Mouse (Mus musculus) midbrain, postnatal 0 days (tissue): ENCODE measurements at regions not wholly inside any gene's neighbourhood (a gene's known extent, or its start where the extent isn't known, plus 50 kb on each side); places are given as distances from the start of the nearest gene placed in this dataset.

Source experiments
- ATAC-seq: fragments of 200-750 bp; cut with Nextera tagmentation; 2 replicates; pipeline ENCODE4 v1.8.0; 2017; ENCODE audit warnings: moderate number of reproducible peaks, mild to moderate bottlenecking, moderate TSS enrichment, moderate library complexity; ENCODE audit not compliant: low FRiP score
- DNase-seq: peaks from one replicate; pipeline ENCODE4 v3.0.0-alpha.2; 2015; ENCODE audit warnings: low spot score
- H3K27ac ChIP-seq: fragments of 300-500 bp; sonication (generic); 2 replicates; pipeline ENCODE4 v1.5.1; 2014; ENCODE audit warnings: low read depth, mild to moderate bottlenecking, low read length, mixed read lengths
- H3K27me3 ChIP-seq: fragments of 300-500 bp; sonication (generic); 2 replicates; pipeline ENCODE4 v1.6.1; 2014; ENCODE audit warnings: low read length, control low read depth, mixed read lengths; ENCODE audit not compliant: insufficient read depth
- H3K36me3 ChIP-seq: fragments of 300-500 bp; sonication (generic); 2 replicates; pipeline ENCODE4 v1.6.1; 2014; ENCODE audit warnings: low read length, control low read depth, mixed read lengths; ENCODE audit not compliant: insufficient read depth
- H3K4me1 ChIP-seq: fragments of 300-500 bp; sonication (generic); 2 replicates; pipeline ENCODE4 v1.6.1; 2014; ENCODE audit warnings: mild to moderate bottlenecking, control low read depth, antibody characterized with exemption, low read length, mixed read lengths; ENCODE audit not compliant: insufficient read depth
- H3K4me2 ChIP-seq: fragments of 300-500 bp; sonication (generic); 2 replicates; pipeline ENCODE4 v1.6.1; 2014; ENCODE audit warnings: low read depth, mild to moderate bottlenecking, low read length, mixed read lengths; ENCODE audit not compliant: poor library complexity, severe bottlenecking
- H3K4me3 ChIP-seq: fragments of 300-500 bp; sonication (generic); 2 replicates; pipeline ENCODE4 v1.5.1; 2014; ENCODE audit warnings: low read depth, mild to moderate bottlenecking, low read length, moderate library complexity
- H3K9ac ChIP-seq: fragments of 300-500 bp; sonication (generic); replicated peaks from 2 replicates; pipeline ENCODE4 v1.6.1; 2014; ENCODE audit warnings: mild to moderate bottlenecking, low read length, moderate library complexity, mixed read lengths; ENCODE audit not compliant: poor library complexity, severe bottlenecking
- H3K9me3 ChIP-seq: fragments of 300-500 bp; sonication (generic); 2 replicates; pipeline ENCODE4 v1.6.1; 2016; ENCODE audit warnings: low read length, control low read depth
- CTCF ChIP-seq: IDR thresholded peaks from 2 replicates; pipeline ENCODE4 v1.5.1; 2016; ENCODE audit warnings: antibody characterized with exemption, mild to moderate bottlenecking
- WGBS: fragments of 180-500 bp; shearing (Covaris S2); extraction: QIAGEN DNeasy Blood & Tissue Kit; methylation state at CpG from one replicate; pipeline ENCODE4 v1.1.7; 2014; 5-methylcytosine and 5-hydroxymethylcytosine counted together

- Histone ChIP-seq H3K4me3 (no peak overlapping the region), H3K36me3 (no peaks in the 10 kb centered on the region), H3K27me3 (no peaks in the 10 kb centered on the region), H3K9ac (no peak overlapping the region), H3K9me3 (peaks cover 5% of the 10 kb centered on the region), H3K4me2 (no peak overlapping the region), H3K27ac (no peak overlapping the region), H3K4me1 (no peaks in the 10 kb centered on the region)
- 92% methylated on average over 2 of the region's 2 CpGs for WGBS
- no peak for TF ChIP-seq CTCF
- ATAC-seq (no peak), DNase-seq (no peak)
These were observed 421.2 kb upstream of the Tbl1xr1 start for GRCm38 (mm10) chr3:21655301-21655700.

DNA sequence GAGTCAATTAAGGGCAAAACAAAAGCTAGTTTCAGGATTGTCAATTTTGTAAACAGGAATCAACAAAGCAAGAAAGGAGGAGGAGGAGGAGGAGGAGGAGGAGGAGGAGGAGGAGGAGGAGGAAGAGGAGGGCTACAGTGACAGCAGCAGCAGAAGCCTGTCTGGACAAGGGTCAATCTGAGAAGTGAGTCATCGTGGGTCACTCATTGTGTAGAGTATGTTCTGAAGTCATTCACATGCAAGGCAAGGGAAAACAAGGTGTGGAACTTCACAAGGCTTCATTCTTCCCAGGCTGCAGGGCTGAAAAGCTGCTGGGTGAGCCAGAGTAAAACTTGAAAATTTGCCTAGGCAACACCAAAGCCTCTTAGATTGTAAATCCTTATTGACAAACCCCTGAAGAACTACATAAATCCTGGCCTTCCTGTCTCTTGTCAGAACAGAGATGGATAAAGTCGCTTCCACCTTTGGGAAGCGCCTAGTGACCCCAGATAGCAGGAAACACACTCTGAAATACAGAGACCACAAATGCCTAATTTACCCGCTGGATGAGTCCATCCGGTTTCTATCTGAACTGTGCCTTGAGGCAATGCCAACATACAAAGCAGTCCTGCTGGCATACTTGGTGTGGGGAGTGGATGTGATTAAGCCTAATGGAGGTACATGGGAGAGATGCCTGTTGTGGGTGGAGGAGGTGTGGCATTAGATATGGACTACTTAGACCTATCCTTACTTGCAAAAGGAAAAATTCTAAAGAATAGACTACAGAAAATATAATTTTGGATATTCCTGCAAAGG, 408.9 kb upstream of the Tbl1xr1 start:
- Histone ChIP-seq H3K4me2 (no peak overlapping the region), H3K27me3 (no peaks in the 10 kb centered on the region), H3K4me1 (no peaks in the 10 kb centered on the region), H3K9ac (no peak overlapping the region), H3K4me3 (no peak overlapping the region), H3K36me3 (no peaks in the 10 kb centered on the region), H3K9me3 (no peaks in the 10 kb centered on the region), H3K27ac (no peak overlapping the region)
- no peak for TF ChIP-seq CTCF
- 45% methylated on average over 5 of the region's 5 CpGs for WGBS
- ATAC-seq (no peak), DNase-seq (peak; percentile 17)

- H3K27me3 ChIP-seq: no peaks in the 10 kb centered on the region
- no peak overlapping the region for H3K27ac ChIP-seq
- WGBS: 59% methylated on average over 2 of the region's 2 CpGs
- H3K36me3 ChIP-seq: no peaks in the 10 kb centered on the region
- H3K4me3 ChIP-seq: no peak overlapping the region
- H3K9ac ChIP-seq: no peak overlapping the region
- DNase-seq (peak; percentile 48), ATAC-seq (no peak)
- TF ChIP-seq CTCF: no peak
- H3K9me3 ChIP-seq: no peaks in the 10 kb centered on the region
- H3K4me2 ChIP-seq: no peak overlapping the region
- no peaks in the 10 kb centered on the region for H3K4me1 ChIP-seq
These were observed 404.6 kb upstream of the Tbl1xr1 start for GRCm38 (mm10) chr3:21671885-21672284.

GRCm38 (mm10) chr3:21672492-21672891, 404.0 kb upstream of the Tbl1xr1 start:
- peak; percentile 56 for ATAC-seq
- no peak for TF ChIP-seq CTCF
- Histone ChIP-seq H3K27me3 (no peaks in the 10 kb centered on the region), H3K4me1 (no peaks in the 10 kb centered on the region), H3K36me3 (no peaks in the 10 kb centered on the region), H3K4me3 (no peak overlapping the region), H3K9ac (no peak overlapping the region), H3K27ac (no peak overlapping the region), H3K4me2 (no peak overlapping the region), H3K9me3 (no peaks in the 10 kb centered on the region)
- peak; percentile 82 for DNase-seq
- 30% methylated on average over 2 of the region's 2 CpGs for WGBS

GRCm38 (mm10) chr3:21673466-21673865, 403.0 kb upstream of the Tbl1xr1 start:
- H3K9me3 ChIP-seq: no peaks in the 10 kb centered on the region
- no peaks in the 10 kb centered on the region for H3K36me3 ChIP-seq
- H3K4me3 ChIP-seq: no peak overlapping the region
- H3K27me3 ChIP-seq: no peaks in the 10 kb centered on the region
- WGBS: 98% methylated on average over 2 of the region's 2 CpGs
- DNase-seq: no peak
- H3K27ac ChIP-seq: no peak overlapping the region
- no peak for ATAC-seq
- no peak overlapping the region for H3K4me2 ChIP-seq
- H3K4me1 ChIP-seq: no peaks in the 10 kb centered on the region
- no peak for TF ChIP-seq CTCF
- no peak overlapping the region for H3K9ac ChIP-seq

DNA sequence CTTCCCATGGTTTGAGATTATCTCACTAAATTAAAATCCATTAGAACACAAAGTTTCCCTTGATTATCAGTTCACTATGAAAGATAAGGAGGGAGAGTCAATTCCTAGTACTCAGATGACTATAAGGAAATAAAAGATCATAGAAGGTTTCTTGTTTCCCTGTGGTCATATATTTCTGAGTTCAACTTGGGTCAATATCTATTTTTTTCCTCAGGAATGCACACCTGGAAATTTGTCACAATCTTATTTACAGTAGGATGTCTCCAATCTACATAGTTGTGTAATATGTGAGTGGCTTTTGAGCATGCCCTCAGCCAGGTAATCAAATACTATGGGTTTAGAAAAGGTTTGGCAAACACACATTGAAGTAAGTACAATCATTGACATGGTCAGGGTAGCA, 398.2 kb upstream of the Tbl1xr1 start:
- no peak overlapping the region for H3K4me2 ChIP-seq
- TF ChIP-seq CTCF: no peak
- H3K36me3 ChIP-seq: no peaks in the 10 kb centered on the region
- no peaks in the 10 kb centered on the region for H3K27me3 ChIP-seq
- DNase-seq (no peak), ATAC-seq (no peak)
- H3K4me3 ChIP-seq: no peak overlapping the region
- H3K4me1 ChIP-seq: no peaks in the 10 kb centered on the region
- no peaks in the 10 kb centered on the region for H3K9me3 ChIP-seq
- no peak overlapping the region for H3K27ac ChIP-seq
- no peak overlapping the region for H3K9ac ChIP-seq
